Mouse (Mus musculus): ENCODE measurements around the gene Sema4b. TPM values are rescaled to one million over a fixed set of nuclear protein-coding genes. Genes with fewer than 3 reads are reported as not detected.

The Sema4b gene
- polyA plus RNA-seq, 1 experiment, result 19.0 TPM

DNA sequence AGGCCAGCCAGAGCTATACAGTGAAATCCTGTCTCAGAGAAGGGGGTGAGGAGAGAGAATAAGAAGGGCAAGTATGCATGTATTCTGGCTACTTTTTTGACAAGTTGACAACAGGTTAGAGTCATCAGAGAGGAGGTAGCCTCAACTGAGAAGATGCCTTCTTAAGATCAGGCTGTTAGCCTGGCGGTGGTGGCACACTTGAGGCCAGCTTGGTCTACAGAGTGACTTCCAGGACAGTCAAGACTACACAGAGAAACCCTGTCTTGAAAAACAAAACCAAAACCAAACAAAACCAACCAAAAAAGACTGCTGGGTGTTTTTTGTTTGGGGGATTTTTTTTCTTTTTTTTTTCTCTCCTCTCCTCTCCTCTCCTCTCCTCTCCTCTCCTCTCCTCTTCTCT lies 3.2 kb upstream of the Sema4b start:
- Histone ChIP-seq H3K4me3 (replicated peaks; ENCODE audit: extremely low read depth, low read depth, low read length) (no peak overlapping the region), H3K4me1 (ENCODE audit: control insufficient read depth, insufficient read depth, low read length) (peaks cover 3% of the 10 kb centered on the region)
- DNase-seq, result no peak
- TF ChIP-seq POLR2A (IDR thresholded peaks at IDR 0.05; ENCODE audit: borderline replicate concordance, extremely low read depth, low read depth, low read length) (no peak), CTCF (IDR thresholded peaks at IDR 0.05; ENCODE audit: insufficient read depth, low read length) (no peak)
- WGBS, result 91% methylated on average over 1 of the region's 1 CpGs

DNA sequence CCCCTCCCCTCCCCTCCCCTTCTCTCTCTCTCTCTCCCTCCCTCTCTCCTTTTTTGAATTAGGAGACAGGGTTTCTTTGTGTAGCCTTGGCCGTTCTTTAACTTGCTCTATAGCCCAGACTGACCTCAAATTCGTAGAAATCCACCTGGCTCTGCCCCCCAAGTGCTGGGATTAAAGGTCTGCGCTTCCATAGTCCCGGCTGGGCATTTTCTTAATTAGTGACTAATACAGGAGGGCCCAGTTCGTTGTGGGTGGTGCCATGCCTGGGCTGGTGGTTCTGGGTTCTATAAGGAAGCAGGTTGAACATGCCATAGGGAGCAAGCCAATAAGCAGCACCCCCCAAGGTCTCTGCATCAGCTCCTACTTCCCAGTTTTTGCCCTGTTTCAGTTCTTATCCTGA lies 2.7 kb upstream of the Sema4b start:
- peaks cover 3% of the 10 kb centered on the region for H3K4me1 ChIP-seq (ENCODE audit: control insufficient read depth, insufficient read depth, low read length)
- 76% methylated on average over 4 of the region's 5 CpGs for WGBS
- TF ChIP-seq CTCF (IDR thresholded peaks at IDR 0.05; ENCODE audit: insufficient read depth, low read length), result no peak
- TF ChIP-seq POLR2A (IDR thresholded peaks at IDR 0.05; ENCODE audit: borderline replicate concordance, extremely low read depth, low read depth, low read length), result no peak
- no peak for DNase-seq
- H3K4me3 ChIP-seq (replicated peaks; ENCODE audit: extremely low read depth, low read depth, low read length), result no peak overlapping the region

DNA sequence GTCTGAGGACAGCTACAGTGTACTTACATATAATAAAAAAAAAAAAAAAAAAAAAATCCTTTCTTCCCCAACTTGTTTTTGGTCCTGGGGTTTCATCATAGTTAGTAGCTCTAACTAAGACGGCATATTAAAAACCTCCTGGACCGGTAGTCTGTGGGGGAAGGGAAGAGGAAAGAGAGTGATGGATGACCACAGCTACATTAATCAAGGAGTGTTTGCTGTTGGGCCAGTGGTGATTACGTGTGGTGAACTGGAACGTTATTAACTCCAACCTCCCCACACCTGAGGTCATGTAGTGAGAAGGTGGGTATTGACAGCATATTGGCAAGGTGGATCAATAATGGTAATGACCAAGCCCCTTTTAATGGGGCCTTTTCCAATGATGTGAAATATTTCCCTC lies 2.1 kb upstream of the Sema4b start:
- WGBS, result 26% methylated on average over 4 of the region's 4 CpGs
- DNase-seq, result no peak
- TF ChIP-seq CTCF (IDR thresholded peaks at IDR 0.05; ENCODE audit: insufficient read depth, low read length) (no peak), POLR2A (IDR thresholded peaks at IDR 0.05; ENCODE audit: borderline replicate concordance, extremely low read depth, low read depth, low read length) (no peak)
- H3K4me1 ChIP-seq (ENCODE audit: control insufficient read depth, insufficient read depth, low read length), result peaks cover 3% of the 10 kb centered on the region
- no peak overlapping the region for H3K4me3 ChIP-seq (replicated peaks; ENCODE audit: extremely low read depth, low read depth, low read length)

DNA sequence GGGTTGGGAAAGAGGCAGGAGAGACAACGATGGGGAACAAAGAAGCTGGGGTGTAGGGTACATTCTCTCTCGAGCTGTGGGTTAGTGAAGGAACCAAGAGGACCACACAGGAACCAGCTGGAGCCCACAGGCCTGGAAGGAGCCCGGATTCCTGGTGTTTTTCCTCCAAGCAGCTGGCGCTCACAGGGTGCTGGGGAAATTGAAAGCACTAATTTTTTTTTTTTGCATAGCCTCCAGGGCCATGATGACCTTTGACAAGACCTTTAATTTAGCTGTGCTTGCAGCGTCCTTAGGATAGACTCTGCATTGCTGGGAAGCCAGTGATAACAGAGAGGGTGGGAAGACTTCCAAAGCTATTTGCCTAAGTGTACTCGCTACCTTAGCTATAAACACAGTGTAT lies 1.7 kb upstream of the Sema4b start:
- no peak for DNase-seq
- Histone ChIP-seq H3K4me1 (ENCODE audit: control insufficient read depth, insufficient read depth, low read length) (peaks cover 3% of the 10 kb centered on the region), H3K4me3 (replicated peaks; ENCODE audit: extremely low read depth, low read depth, low read length) (no peak overlapping the region)
- TF ChIP-seq POLR2A (IDR thresholded peaks at IDR 0.05; ENCODE audit: borderline replicate concordance, extremely low read depth, low read depth, low read length) (no peak), CTCF (IDR thresholded peaks at IDR 0.05; ENCODE audit: insufficient read depth, low read length) (no peak)
- WGBS, result 57% methylated on average over 6 of the region's 6 CpGs

DNA sequence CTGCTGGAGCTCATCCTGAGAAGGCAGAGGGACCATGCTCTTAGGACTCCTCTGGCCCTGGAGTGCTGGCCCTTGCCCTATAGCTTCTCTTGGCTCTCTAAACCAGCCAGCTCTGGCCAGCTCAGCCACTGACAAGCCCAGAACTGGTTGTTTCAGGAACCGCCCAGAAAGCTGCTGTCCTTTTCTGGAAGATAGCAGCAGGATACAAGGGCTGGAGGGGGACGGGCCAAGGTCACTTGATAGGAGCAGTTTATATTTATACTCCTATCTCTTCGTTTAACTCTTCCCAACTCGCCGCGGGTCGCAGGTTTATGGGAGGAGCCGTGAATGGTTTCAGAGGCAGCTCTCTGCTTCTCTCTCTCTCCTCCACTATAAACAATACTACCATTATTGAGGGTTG lies 620 bp upstream of the Sema4b start:
- Histone ChIP-seq H3K4me3 (replicated peaks; ENCODE audit: extremely low read depth, low read depth, low read length) (no peak overlapping the region), H3K4me1 (ENCODE audit: control insufficient read depth, insufficient read depth, low read length) (peaks cover 3% of the 10 kb centered on the region)
- TF ChIP-seq POLR2A (IDR thresholded peaks at IDR 0.05; ENCODE audit: borderline replicate concordance, extremely low read depth, low read depth, low read length) (no peak), CTCF (IDR thresholded peaks at IDR 0.05; ENCODE audit: insufficient read depth, low read length) (no peak)
- WGBS, result 19% methylated on average over 8 of the region's 8 CpGs
- no peak for DNase-seq

DNA sequence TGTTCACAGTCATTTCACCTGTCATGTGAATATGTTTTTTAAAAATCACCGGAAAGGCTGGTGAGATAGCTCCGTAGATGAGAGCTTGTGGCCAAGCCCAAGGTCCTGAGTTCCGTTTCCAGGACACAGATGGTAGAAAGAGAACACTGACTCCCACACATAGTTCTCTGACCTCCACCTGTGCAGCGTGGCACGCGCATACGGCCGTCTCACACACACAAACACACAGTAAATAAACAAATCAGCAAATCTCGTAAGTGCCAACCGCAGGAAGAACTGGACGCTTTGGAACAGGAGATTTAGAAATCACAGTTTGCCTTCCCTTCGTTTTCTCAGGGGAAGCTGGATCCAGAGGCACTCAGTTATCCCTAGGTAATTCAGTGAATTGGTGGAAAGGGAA lies 860 bp downstream of the Sema4b start:
- TF ChIP-seq CTCF (IDR thresholded peaks at IDR 0.05; ENCODE audit: insufficient read depth, low read length), result no peak
- no peak for TF ChIP-seq POLR2A (IDR thresholded peaks at IDR 0.05; ENCODE audit: borderline replicate concordance, extremely low read depth, low read depth, low read length)
- no peak for DNase-seq
- Histone ChIP-seq H3K4me3 (replicated peaks; ENCODE audit: extremely low read depth, low read depth, low read length) (peak overlapping the region; percentile 19), H3K4me1 (ENCODE audit: control insufficient read depth, insufficient read depth, low read length) (peaks cover 6% of the 10 kb centered on the region)
- 61% methylated on average over 12 of the region's 12 CpGs for WGBS

DNA sequence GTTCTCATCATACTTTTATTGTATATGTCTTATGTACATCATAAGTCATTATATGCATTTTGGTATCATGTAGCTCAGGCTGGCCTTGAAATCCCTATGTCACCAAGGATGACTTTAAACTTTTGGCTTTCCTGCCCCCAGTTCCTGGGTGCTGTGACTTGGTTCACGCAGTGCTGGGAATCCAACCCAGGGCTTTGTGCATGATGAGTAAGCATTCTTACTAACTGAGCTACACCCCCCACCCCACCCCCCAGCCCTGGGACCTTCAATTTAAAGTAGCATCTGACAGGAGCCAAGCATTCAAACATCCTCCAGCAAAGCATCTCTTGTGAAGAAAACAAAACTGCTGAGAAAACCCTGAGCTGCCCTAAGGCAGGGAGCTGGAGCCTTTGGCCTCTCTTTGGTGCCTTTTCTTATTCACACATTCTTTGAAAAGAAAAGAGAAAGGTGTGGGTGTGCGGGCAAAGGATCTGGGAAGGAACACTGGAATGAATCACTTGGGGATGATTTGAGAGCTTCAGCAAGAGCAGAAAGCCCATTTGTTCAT lies 2.0 kb downstream of the Sema4b start:
- TF ChIP-seq POLR2A (IDR thresholded peaks at IDR 0.05; ENCODE audit: borderline replicate concordance, extremely low read depth, low read depth, low read length), result no peak
- TF ChIP-seq CTCF (IDR thresholded peaks at IDR 0.05; ENCODE audit: insufficient read depth, low read length), result no peak
- WGBS, result 94% methylated on average over 2 of the region's 2 CpGs
- no peak for DNase-seq
- Histone ChIP-seq H3K4me3 (replicated peaks; ENCODE audit: extremely low read depth, low read depth, low read length) (no peak overlapping the region), H3K4me1 (ENCODE audit: control insufficient read depth, insufficient read depth, low read length) (peaks cover 9% of the 10 kb centered on the region)

DNA sequence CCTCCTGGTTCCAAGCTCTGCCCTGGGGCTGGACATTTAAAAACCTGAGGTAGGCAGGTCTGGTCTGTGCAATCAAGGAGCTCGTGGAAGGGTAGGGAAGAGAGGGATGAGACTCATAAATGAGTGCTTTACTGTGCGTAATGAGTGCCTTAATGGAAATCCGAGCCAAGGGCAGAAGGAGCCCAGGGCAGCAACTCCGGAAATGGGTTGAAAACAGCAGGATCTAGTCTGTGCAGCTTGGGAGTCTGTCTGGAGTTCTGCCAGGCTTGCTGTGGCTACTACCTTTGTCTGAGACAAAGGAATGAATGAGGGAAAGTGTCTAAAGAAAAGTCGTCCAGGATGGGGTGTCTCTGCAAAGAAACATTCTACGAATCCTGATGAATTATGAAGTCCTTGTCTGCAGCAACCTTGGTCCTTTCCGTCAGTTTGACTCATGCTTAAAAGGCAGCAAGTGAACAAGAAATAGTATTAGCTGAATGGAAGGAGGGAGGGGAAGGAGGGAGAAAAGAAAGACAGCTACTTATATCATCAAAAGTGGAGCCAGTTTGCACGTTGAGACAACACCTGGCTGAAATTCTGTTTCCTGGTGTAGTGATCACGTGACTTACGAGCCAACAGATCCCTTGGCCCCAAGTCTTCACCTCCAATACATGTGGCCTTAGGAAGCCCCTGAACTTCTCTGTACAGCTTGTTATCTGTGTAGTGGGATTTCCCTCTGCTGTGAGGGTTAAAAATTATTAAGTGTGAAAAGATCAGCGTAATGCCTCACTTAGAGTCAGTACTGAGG lies 2.7 kb downstream of the Sema4b start:
- no peak for DNase-seq
- 52% methylated on average over 11 of the region's 11 CpGs for WGBS
- no peak overlapping the region for H3K4me3 ChIP-seq (replicated peaks; ENCODE audit: extremely low read depth, low read depth, low read length)
- peaks cover 9% of the 10 kb centered on the region for H3K4me1 ChIP-seq (ENCODE audit: control insufficient read depth, insufficient read depth, low read length)
- TF ChIP-seq CTCF (IDR thresholded peaks at IDR 0.05; ENCODE audit: insufficient read depth, low read length) (no peak), POLR2A (IDR thresholded peaks at IDR 0.05; ENCODE audit: borderline replicate concordance, extremely low read depth, low read depth, low read length) (no peak)

DNA sequence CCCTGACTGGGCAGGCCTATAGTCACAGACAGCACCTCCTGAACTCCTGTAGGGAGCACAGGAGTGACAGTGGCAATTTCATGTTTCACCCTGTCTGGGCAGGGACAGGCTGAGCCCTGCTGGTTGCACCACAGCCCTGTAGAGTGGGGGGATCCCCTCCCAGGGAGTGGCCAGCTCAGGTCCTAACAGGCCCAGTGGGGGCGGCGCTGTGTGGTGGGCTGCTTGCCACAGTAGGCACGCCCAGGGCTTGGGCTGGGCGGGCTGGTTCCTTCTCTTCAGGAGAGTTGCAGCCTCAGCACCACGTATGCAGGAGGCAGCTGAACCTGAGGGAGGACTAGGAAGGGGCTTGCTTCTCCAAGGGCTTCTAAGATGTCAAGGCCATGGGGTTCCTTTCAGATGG lies 4.8 kb downstream of the Sema4b start:
- TF ChIP-seq CTCF (IDR thresholded peaks at IDR 0.05; ENCODE audit: insufficient read depth, low read length) (no peak), POLR2A (IDR thresholded peaks at IDR 0.05; ENCODE audit: borderline replicate concordance, extremely low read depth, low read depth, low read length) (no peak)
- Histone ChIP-seq H3K4me1 (ENCODE audit: control insufficient read depth, insufficient read depth, low read length) (peaks cover 5% of the 10 kb centered on the region), H3K4me3 (replicated peaks; ENCODE audit: extremely low read depth, low read depth, low read length) (no peak overlapping the region)
- 67% methylated on average over 5 of the region's 5 CpGs for WGBS
- peak; percentile 65 for DNase-seq
